Mouse (Mus musculus) ES-Bruce4 (cell line): ENCODE data around the gene Vezt. TPM values are rescaled to one million over a fixed set of nuclear protein-coding genes. Genes with fewer than 3 reads are reported as not detected.

Source experiments
- H3K27ac ChIP-seq: 2 replicates; pipeline ENCODE4 v1.5.1; 2012; ENCODE audit warnings: low read length, inconsistent platforms; ENCODE audit not compliant: insufficient read depth
- H3K27me3 ChIP-seq: 2 replicates; pipeline ENCODE4 v1.6.1; 2012; ENCODE audit warnings: mild to moderate bottlenecking, low read length, inconsistent platforms; ENCODE audit not compliant: control insufficient read depth, poor library complexity, insufficient read depth, severe bottlenecking
- H3K36me3 ChIP-seq: 2 replicates; pipeline ENCODE4 v1.6.1; 2012; ENCODE audit warnings: inconsistent platforms, mild to moderate bottlenecking, low read length, moderate library complexity; ENCODE audit not compliant: control insufficient read depth, poor library complexity, insufficient read depth, severe bottlenecking
- H3K4me1 ChIP-seq: one replicate; pipeline ENCODE4 v1.8.1; 2011; ENCODE audit warnings: low read length; ENCODE audit not compliant: control insufficient read depth, insufficient read depth
- H3K4me3 ChIP-seq: 2 replicates; pipeline ENCODE4 v1.5.1; 2011; ENCODE audit warnings: low read depth, mild to moderate bottlenecking, low read length
- H3K9ac ChIP-seq: 2 replicates; pipeline ENCODE4 v1.6.1; 2012; ENCODE audit warnings: low read depth, mild to moderate bottlenecking, inconsistent platforms; ENCODE audit not compliant: poor library complexity, severe bottlenecking
- H3K9me3 ChIP-seq: replicated peaks from 2 replicates; pipeline ENCODE4 v1.6.1; 2012; ENCODE audit warnings: mild to moderate bottlenecking, low read length, inconsistent platforms; ENCODE audit not compliant: control insufficient read depth, poor library complexity, insufficient read depth, severe bottlenecking
- CTCF ChIP-seq: IDR thresholded peaks from one replicate; pipeline ENCODE4 v1.8.1; 2011; ENCODE audit warnings: low read depth, low read length
- EP300 ChIP-seq: IDR thresholded peaks from 2 replicates; pipeline ENCODE4 v1.6.1; 2011; ENCODE audit warnings: low read depth, low read length; ENCODE audit not compliant: insufficient read depth
- POLR2A ChIP-seq: IDR thresholded peaks from one replicate; pipeline ENCODE4 v1.8.1; 2011; ENCODE audit warnings: low read length; ENCODE audit not compliant: insufficient read depth
- polyA plus RNA-seq: library from polyadenylated mRNA; stranded (reverse); fragments of >200 nt; gene quantifications from 2 replicates; pipeline ENCODE4 v1.2.4, GENCODE M21; 2011; ENCODE audit warnings: low read depth; ENCODE audit not compliant: missing spikeins, insufficient read depth, insufficient read length

Gene Vezt
- polyA plus RNA-seq, 1 experiment = 17.3 TPM

DNA sequence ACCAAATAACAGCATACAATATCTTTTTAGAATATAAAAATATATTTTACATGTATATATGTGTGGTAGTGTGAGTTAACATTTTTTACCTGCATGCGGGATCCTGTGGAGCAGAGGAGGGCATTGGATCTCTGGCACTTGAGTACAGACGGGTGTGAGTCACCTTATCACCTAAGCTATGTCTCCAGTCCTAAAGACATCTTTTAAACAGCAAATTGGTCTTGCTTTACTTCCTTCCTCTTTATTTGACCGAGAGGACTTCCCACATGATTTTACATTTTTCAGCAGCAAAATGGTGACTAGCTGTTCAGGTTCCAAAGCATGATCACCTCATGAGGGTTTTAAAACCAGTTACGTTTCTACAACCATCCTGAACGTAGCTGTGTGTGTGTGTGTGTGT lies 124.3 kb downstream of the Vezt start:
- TF ChIP-seq CTCF = no peak
- TF ChIP-seq EP300 = no peak
- Histone ChIP-seq H3K36me3 (no peaks in the 10 kb centered on the region), H3K27me3 (no peaks in the 10 kb centered on the region), H3K9me3 (no peaks in the 10 kb centered on the region), H3K27ac (no peak overlapping the region), H3K4me1 (peaks cover 7% of the 10 kb centered on the region), H3K4me3 (no peak overlapping the region), H3K9ac (no peak overlapping the region)

DNA sequence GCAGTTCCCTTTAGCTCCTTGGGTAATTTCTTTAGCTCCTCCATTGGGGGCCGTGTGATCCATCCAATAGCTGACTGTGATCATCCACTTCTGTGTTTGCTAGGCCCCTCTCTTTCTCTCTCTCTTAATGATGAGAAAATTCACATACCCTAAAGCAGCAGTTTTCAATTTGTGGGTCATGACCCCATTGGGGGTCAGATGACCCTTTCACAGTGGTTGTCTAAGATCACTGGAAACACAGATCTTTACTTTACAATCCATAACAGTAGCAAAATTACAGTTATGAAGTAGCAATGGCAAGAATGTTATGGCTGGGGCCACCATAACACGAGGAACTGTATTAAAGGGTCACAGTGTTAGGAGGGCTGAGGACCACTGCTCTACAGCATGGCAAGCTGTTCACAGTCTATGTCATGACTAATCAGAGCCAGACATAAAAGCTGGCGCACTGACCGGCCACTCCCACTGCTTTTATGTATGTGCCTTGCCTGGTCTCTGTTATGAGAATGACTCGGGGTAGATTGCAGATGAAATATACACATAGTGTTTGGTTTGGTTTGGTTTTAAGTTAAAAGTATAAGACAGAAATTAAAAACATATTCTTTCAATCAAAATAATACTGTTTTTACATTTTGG lies 125.7 kb downstream of the Vezt start:
- H3K9me3 ChIP-seq = no peaks in the 10 kb centered on the region
- H3K27ac ChIP-seq = no peak overlapping the region
- H3K4me1 ChIP-seq = peaks cover 3% of the 10 kb centered on the region
- no peak for TF ChIP-seq POLR2A
- TF ChIP-seq EP300 = no peak
- no peak for TF ChIP-seq CTCF
- no peak overlapping the region for H3K9ac ChIP-seq
- H3K4me3 ChIP-seq = no peak overlapping the region
- no peaks in the 10 kb centered on the region for H3K36me3 ChIP-seq
- H3K27me3 ChIP-seq = no peaks in the 10 kb centered on the region

DNA sequence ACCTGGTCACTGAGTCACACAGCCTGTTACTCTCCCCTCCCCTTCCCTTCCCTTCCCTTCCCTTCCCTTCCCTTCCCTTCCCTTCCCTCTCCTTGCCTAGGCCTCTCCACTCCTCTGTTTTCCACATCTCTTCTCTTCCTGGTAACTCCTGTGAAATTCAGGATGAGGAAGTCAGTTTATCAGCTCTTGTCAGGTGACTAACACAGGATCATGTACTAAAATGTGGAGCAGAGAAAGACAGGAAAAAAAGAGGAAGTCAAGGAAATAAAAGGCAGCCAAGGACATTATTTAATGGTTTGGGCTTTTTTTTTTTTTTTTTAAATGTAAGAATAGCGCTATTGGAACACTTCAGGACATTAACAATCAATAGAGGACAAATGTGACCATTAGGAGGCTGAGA lies 126.6 kb downstream of the Vezt start:
- no peaks in the 10 kb centered on the region for H3K27me3 ChIP-seq
- TF ChIP-seq CTCF = no peak
- TF ChIP-seq EP300 = no peak
- TF ChIP-seq POLR2A = no peak
- H3K4me3 ChIP-seq = no peak overlapping the region
- H3K4me1 ChIP-seq = peaks cover 2% of the 10 kb centered on the region
- no peak overlapping the region for H3K9ac ChIP-seq
- H3K27ac ChIP-seq = no peak overlapping the region
- no peaks in the 10 kb centered on the region for H3K9me3 ChIP-seq
- no peaks in the 10 kb centered on the region for H3K36me3 ChIP-seq

DNA sequence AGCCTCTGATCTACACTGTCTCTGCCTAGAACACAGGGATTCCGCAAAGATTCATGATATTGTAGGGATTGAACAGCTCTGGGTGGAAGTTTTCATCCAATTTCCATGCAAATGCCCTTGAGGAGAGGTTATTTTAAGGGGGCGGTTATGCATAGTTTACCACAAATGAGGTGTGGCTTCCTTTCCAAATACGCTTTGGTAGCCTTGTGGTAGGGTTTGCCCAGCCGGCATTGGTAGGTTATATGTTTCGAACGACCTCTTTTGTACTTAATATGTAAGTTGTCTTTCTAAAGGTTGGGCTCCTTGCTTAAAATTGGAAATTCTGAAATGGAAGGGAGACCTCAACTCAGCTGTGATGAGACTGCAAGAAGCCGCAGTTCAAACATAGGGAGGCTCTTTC lies 127.1 kb downstream of the Vezt start:
- Histone ChIP-seq H3K9me3 (no peaks in the 10 kb centered on the region), H3K9ac (no peak overlapping the region), H3K4me3 (no peak overlapping the region), H3K27me3 (no peaks in the 10 kb centered on the region), H3K4me1 (peaks cover 2% of the 10 kb centered on the region), H3K27ac (no peak overlapping the region), H3K36me3 (no peaks in the 10 kb centered on the region)
- TF ChIP-seq POLR2A = no peak
- TF ChIP-seq CTCF = no peak
- TF ChIP-seq EP300 = no peak

DNA sequence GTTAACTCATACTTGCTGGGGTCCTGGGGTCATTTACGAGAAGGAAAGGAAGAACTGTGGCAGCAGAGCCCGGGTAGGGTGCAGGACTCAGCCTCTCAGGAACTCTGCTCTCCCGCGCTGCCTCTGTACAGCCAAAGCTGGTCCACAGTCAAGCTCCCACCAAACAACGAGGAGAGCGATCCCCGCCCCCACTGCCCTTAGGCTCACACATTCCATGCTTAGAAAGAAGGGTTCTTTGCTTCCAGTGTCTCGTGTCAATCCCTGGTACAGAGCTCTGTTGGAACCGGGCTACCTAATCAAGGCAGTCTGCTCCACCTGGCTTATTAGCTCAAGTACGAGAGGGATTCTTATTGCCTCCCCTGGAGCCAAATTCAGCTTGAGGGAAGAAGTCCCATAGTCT lies 128.2 kb downstream of the Vezt start:
- H3K4me1 ChIP-seq = peaks cover 2% of the 10 kb centered on the region
- TF ChIP-seq POLR2A (no peak), CTCF (no peak), EP300 (no peak)
- no peak overlapping the region; the same call in 1 of the 2 replicates for H3K4me3 ChIP-seq
- H3K27me3 ChIP-seq = no peaks in the 10 kb centered on the region
- H3K9me3 ChIP-seq = no peaks in the 10 kb centered on the region
- no peak overlapping the region for H3K9ac ChIP-seq
- H3K36me3 ChIP-seq = no peaks in the 10 kb centered on the region
- no peak overlapping the region for H3K27ac ChIP-seq

DNA sequence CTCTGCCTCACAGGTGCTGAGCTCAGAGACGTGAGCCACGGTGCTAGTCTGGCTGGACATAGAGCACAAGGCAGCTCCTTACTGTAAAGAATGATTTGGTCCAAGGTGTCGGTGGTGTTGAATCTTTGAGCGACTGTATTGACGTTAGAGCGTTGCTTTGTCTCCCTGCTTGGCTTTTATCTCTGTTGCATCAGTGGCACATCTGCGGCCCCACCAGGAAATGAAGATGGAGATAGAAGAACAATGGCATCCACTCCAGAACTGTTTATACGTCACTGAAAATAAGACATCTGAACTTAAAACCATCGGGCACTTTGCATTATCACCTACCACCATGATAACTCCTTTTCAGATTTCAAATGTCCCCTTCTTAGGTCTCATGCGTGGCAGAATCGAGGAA lies 135.7 kb downstream of the Vezt start:
- Histone ChIP-seq H3K27me3 (no peaks in the 10 kb centered on the region), H3K4me3 (no peak overlapping the region), H3K27ac (no peak overlapping the region), H3K9ac (no peak overlapping the region), H3K4me1 (no peaks in the 10 kb centered on the region), H3K9me3 (no peaks in the 10 kb centered on the region), H3K36me3 (no peaks in the 10 kb centered on the region)
- TF ChIP-seq EP300 (no peak), CTCF (no peak), POLR2A (no peak)
